Mouse (Mus musculus) forebrain, postnatal 0 days (tissue): ENCODE measurements around the gene Ern1. TPM values are rescaled to one million over a fixed set of nuclear protein-coding genes. Genes with fewer than 3 reads are reported as not detected.
"Not testable (repeated sequence)": the region's sequence is repeated elsewhere in the genome, so short reads cannot be mapped to it uniquely, and the experiment has no call there.

ENCODE experiments used
- ATAC-seq: fragments of 200-750 bp; cut with Nextera tagmentation; 2 replicates; pipeline ENCODE4 v1.8.0; 2017; ENCODE audit warnings: mild to moderate bottlenecking, moderate library complexity
- DNase-seq: peaks from one replicate; pipeline ENCODE4 v3.0.0-alpha.2; 2015
- H3K27ac ChIP-seq: fragments of 300-500 bp; sonication (generic); 2 replicates; pipeline ENCODE4 v1.5.1; 2014; ENCODE audit warnings: low read depth, mild to moderate bottlenecking, antibody characterized with exemption, low read length, moderate library complexity, mixed read lengths
- H3K27me3 ChIP-seq: fragments of 300-500 bp; sonication (generic); 2 replicates; pipeline ENCODE4 v1.6.1; 2014; ENCODE audit warnings: mild to moderate bottlenecking, low read length, mixed read lengths; ENCODE audit not compliant: insufficient read depth
- H3K36me3 ChIP-seq: fragments of 300-500 bp; sonication (generic); 2 replicates; pipeline ENCODE4 v1.6.1; 2014; ENCODE audit warnings: mild to moderate bottlenecking, moderate library complexity; ENCODE audit not compliant: insufficient read depth
- H3K4me1 ChIP-seq: fragments of 300-500 bp; sonication (generic); 2 replicates; pipeline ENCODE4 v1.6.1; 2014; ENCODE audit warnings: antibody characterized with exemption; ENCODE audit not compliant: insufficient read depth
- H3K4me2 ChIP-seq: fragments of 300-500 bp; sonication (generic); 2 replicates; pipeline ENCODE4 v1.6.1; 2014; ENCODE audit warnings: low read depth, mild to moderate bottlenecking, moderate library complexity
- H3K4me3 ChIP-seq: fragments of 300-500 bp; sonication (generic); 2 replicates; pipeline ENCODE4 v1.5.1; 2014; ENCODE audit warnings: low read depth, low read length, mixed read lengths
- H3K9ac ChIP-seq: fragments of 300-500 bp; sonication (generic); 2 replicates; pipeline ENCODE4 v1.6.1; 2014; ENCODE audit warnings: mild to moderate bottlenecking
- H3K9me3 ChIP-seq: fragments of 300-500 bp; sonication (generic); 2 replicates; pipeline ENCODE4 v1.6.1; 2016; ENCODE audit warnings: low read length
- CTCF ChIP-seq: sonication (generic); IDR thresholded peaks from 2 replicates; pipeline ENCODE4 v1.5.1; 2016; ENCODE audit warnings: antibody characterized with exemption, control low read depth, low read depth
- WGBS: fragments of 180-500 bp; shearing (Covaris S2); extraction: QIAGEN DNeasy Blood & Tissue Kit; methylation state at CpG from one replicate; pipeline ENCODE4 v1.1.7; 2014; 5-methylcytosine and 5-hydroxymethylcytosine counted together
- polyA plus RNA-seq: library from polyadenylated mRNA; unstranded; fragments of >200 nt; fragmentation: Nextera tagmentation; extraction: Ambion mirVana; gene quantifications from 2 replicates; pipeline ENCODE4 v1.2.1, GENCODE M21; 2015
- total RNA-seq: library from RNA; depleted of rRNA; stranded (reverse); fragments of >200 nt; gene quantifications from 2 replicates; pipeline ENCODE4 v1.2.3, GENCODE M21; 2014

Ern1 gene
- total and polyA plus RNA-seq, 2 experiments from 2014 or later, result 1.7 to 8.4 TPM

DNA sequence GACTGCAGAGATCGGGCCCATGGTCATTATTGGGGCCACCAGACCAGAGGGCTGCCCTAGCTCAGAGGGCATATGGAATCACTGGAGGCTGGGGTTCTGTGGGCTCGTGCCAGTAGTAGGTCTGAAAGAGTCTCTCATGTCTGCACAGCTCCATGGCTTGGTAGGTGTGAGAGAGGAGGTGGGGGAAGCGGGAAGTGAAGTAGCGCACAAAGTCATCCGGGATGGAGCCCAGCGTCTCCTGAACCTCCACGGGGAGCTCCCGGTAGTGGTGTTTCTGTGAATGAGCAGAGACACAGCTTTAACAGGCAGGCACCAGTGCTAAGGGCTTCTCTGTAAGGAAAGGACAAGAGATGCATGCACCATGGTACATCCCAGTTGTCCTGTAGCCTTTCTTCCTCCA is 89.2 kb downstream of the Ern1 start:
- Histone ChIP-seq H3K27ac (no peak overlapping the region), H3K9ac (no peak overlapping the region), H3K4me2 (no peak overlapping the region), H3K27me3 (no peaks in the 10 kb centered on the region), H3K4me1 (no peaks in the 10 kb centered on the region), H3K9me3 (no peaks in the 10 kb centered on the region), H3K4me3 (no peak overlapping the region), H3K36me3 (peaks cover 39% of the 10 kb centered on the region)
- ATAC-seq (no peak), DNase-seq (no peak)
- WGBS, result 94% methylated on average over 8 of the region's 8 CpGs
- TF ChIP-seq CTCF, result no peak

DNA sequence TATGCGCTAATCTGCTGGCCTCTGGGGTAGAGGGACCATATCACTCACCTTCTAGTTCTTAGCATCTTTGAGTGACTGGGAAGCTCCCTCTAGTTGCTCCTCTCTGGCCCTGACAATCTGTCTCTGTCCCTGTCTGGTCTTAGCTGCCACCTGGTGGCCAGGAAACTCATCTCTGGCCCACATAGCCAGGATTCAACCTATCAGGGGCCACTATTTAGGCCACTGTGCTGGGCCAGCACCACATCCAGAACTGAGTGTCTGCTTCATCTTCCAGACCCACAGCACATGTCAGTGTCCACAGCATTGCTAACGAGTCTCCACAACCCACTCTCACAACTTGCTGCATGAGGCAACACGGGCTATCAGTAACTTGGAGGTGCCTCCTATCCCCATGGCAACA is 90.0 kb downstream of the Ern1 start:
- TF ChIP-seq CTCF, result peak; percentile 47
- peak; percentile 1 for DNase-seq
- no peak for ATAC-seq
- WGBS, result 85% methylated on average over 3 of the region's 3 CpGs
- Histone ChIP-seq H3K27ac (no peak overlapping the region), H3K9me3 (no peaks in the 10 kb centered on the region), H3K4me1 (no peaks in the 10 kb centered on the region), H3K4me2 (no peak overlapping the region), H3K4me3 (no peak overlapping the region), H3K9ac (no peak overlapping the region), H3K36me3 (peaks cover 32% of the 10 kb centered on the region), H3K27me3 (no peaks in the 10 kb centered on the region)

DNA sequence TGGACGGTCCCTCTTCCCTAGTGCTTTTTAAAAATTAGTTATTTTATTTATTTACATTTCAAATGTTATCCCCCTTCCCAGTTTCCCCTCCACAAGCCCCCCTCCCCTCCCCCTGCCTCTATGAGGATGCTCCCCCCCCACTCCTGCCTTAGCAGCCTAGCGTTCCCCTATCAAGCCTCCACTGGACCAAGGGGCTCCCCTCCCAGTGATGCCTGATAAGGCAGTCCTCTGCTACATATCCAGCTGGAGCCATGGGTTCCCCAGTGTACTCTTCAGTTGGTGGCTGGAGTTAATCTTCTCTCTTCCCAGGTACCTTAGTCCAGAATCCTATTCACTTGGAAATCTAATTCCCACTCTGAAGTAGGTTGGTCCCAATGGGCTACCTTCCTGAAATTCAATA is 93.6 kb downstream of the Ern1 start:
- not testable (repeated sequence) for H3K9ac ChIP-seq, H3K27ac ChIP-seq, H3K4me2 ChIP-seq, H3K4me3 ChIP-seq, ATAC-seq, H3K27me3 ChIP-seq, H3K4me1 ChIP-seq, H3K9me3 ChIP-seq, DNase-seq
- peaks cover 16% of the 10 kb centered on the region for H3K36me3 ChIP-seq
- 78% methylated on average over 2 of the region's 2 CpGs for WGBS

DNA sequence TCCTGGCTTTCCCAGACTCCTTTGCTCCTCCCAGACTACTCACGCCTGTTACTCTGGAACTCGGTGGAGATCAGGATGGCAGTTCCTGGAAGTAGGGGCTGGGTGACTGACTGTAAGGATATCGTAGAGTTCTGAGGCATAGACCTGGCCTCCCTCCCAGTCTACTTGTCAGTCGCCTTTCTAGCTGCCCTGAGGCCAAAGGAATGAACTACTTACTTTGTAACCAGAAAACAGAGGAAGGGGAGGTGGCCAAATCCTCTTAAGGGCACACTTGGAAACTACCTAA is 94.4 kb downstream of the Ern1 start:
- no peak for DNase-seq
- H3K9me3 ChIP-seq, result no peaks in the 10 kb centered on the region
- 61% methylated on average over 4 of the region's 4 CpGs for WGBS

DNA sequence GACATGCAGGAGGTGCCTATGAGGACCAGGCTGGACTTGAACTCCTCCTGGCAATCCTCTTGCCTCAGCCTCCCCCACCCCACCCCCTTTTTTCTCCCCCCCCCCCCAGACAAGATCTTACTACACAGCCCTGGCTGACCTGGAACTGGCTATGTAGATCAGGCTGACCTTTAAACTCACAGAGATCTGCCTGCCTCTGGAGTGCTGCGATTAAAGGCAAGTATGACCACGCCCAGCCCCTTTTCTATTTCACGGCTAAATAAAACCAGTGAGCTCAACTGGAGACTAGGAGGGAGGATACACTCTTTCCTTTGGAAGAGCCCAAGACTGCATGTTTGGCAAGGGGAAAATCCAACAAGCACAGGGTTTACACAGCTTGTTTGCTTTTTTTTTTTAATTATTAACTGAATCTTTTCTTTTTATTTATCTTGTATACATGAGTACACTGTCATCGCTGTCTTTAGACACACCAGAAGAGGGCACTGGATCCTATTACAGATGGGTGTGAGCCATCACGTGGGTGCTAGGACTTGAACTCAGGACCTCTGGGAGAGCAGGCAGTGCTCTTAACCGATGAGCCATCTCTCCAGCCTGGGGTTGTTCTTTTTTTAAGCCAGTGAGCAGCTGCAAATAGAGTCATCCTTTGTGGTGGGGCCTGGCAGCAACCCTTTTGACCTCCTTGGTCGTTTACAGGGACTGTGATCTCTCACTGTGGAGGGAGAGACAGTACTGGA is 94.9 kb downstream of the Ern1 start:
- no peak overlapping the region for H3K4me2 ChIP-seq
- WGBS, result 69% methylated on average over 7 of the region's 7 CpGs
- H3K4me1 ChIP-seq, result no peaks in the 10 kb centered on the region
- no peak for TF ChIP-seq CTCF
- no peak for ATAC-seq
- no peak overlapping the region for H3K4me3 ChIP-seq
- 0 out of 2 replicates have a peak, but pooled peaks cover 4% of the 10 kb centered on the region for H3K36me3 ChIP-seq
- H3K9ac ChIP-seq, result no peak overlapping the region
- H3K27ac ChIP-seq, result no peak overlapping the region
- H3K9me3 ChIP-seq, result no peaks in the 10 kb centered on the region
- DNase-seq, result no peak
- H3K27me3 ChIP-seq, result no peaks in the 10 kb centered on the region

More for the DNA sequence above, 94.4 kb downstream of the Ern1 start:
- Histone ChIP-seq H3K4me2 (no peak overlapping the region), H3K4me3 (no peak overlapping the region), H3K4me1 (no peaks in the 10 kb centered on the region), H3K27me3 (no peaks in the 10 kb centered on the region), H3K9ac (no peak overlapping the region), H3K36me3 (peaks cover 9% of the 10 kb centered on the region; the same call in 1 of the 2 replicates), H3K27ac (no peak overlapping the region)
- no peak for ATAC-seq
- TF ChIP-seq CTCF, result no peak

DNA sequence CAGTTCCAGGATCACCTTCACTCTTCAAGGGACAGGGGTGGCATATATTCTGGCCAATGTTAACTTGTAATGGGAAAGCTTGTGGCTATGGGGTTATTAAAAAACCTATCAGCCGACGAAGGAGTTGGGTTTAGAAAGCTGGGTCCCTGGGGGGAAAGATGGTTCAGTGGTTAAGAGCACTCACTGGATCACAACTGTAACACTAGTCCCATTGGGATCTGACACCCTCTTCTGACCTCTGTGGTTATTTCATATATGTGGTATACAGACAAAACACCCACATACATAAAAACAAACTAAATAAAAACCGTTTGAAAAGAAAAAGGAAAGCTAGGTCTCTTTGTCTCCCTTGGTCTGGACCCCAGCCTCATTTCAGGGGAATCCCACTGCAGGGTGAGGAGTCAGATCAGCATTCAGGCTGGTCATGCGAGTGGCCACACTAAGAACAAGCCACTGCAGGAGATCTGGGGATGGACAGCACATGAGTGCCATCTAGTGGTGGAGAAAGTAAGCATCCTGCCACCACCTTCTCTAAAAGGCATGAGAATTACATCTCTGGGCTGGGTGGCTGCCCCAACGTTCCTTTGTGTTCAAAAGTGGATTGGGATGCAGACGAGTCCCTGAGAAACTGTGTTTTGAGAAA is 96.0 kb downstream of the Ern1 start:
- H3K27ac ChIP-seq, result no peak overlapping the region
- DNase-seq, result peak; percentile 85
- H3K4me3 ChIP-seq, result no peak overlapping the region
- no peaks in the 10 kb centered on the region for H3K4me1 ChIP-seq
- TF ChIP-seq CTCF, result peak; percentile 96
- 31% methylated on average over 6 of the region's 6 CpGs for WGBS
- no peak overlapping the region for H3K9ac ChIP-seq
- no peaks in the 10 kb centered on the region for H3K9me3 ChIP-seq
- no peaks in the 10 kb centered on the region for H3K27me3 ChIP-seq
- no peak overlapping the region for H3K4me2 ChIP-seq
- 0 out of 2 replicates have a peak, but pooled peaks cover 3% of the 10 kb centered on the region for H3K36me3 ChIP-seq
- peak; percentile 65 for ATAC-seq

GRCm38 (mm10) chr11:106390757-106391156 is 96.9 kb downstream of the Ern1 start:
- Histone ChIP-seq H3K27me3 (no peaks in the 10 kb centered on the region), H3K4me2 (no peak overlapping the region), H3K9me3 (no peaks in the 10 kb centered on the region), H3K4me3 (no peak overlapping the region), H3K9ac (no peak overlapping the region), H3K36me3 (0 out of 2 replicates have a peak, but pooled peaks cover 3% of the 10 kb centered on the region), H3K27ac (no peak overlapping the region), H3K4me1 (no peaks in the 10 kb centered on the region)
- TF ChIP-seq CTCF, result no peak
- DNase-seq (no peak), ATAC-seq (no peak)
- 78% methylated on average over 3 of the region's 3 CpGs for WGBS
